Mouse (Mus musculus) myocyte (in vitro differentiated cells): ENCODE measurements around the gene H2-M10.2. TPM values are rescaled to one million over a fixed set of nuclear protein-coding genes. Genes with fewer than 3 reads are reported as not detected.
"Not testable (repeated sequence)": the region's sequence is repeated elsewhere in the genome, so short reads cannot be mapped to it uniquely, and the experiment has no call there.

ENCODE experiments used
- H3K27me3 ChIP-seq: one replicate; pipeline ENCODE4 v1.6.1; 2011; ENCODE audit not compliant: control insufficient read depth, insufficient read depth, insufficient read length
- H3K36me3 ChIP-seq: one replicate; pipeline ENCODE4 v1.6.1; 2011; ENCODE audit not compliant: control insufficient read depth, insufficient read depth
- H3K4me2 ChIP-seq: one replicate; pipeline ENCODE4 v1.6.1; 2011; ENCODE audit warnings: low read depth, control low read depth
- H3K4me3 ChIP-seq: one replicate; pipeline ENCODE4 v1.5.1; 2011; ENCODE audit warnings: mild to moderate bottlenecking, control low read depth, moderate library complexity
- H3K79me2 ChIP-seq: one replicate; pipeline ENCODE4 v1.6.1; 2011; ENCODE audit not compliant: control insufficient read depth, insufficient read depth
- H3ac ChIP-seq: one replicate; pipeline ENCODE4 v1.6.1; 2011; ENCODE audit not compliant: control insufficient read depth, insufficient read length
- CEBPB ChIP-seq: IDR thresholded peaks from 2 replicates; pipeline ENCODE4 v1.6.1; 2011; ENCODE audit warnings: mild to moderate bottlenecking, moderate library complexity; ENCODE audit not compliant: poor library complexity, insufficient read depth, severe bottlenecking
- E2F4 ChIP-seq: IDR thresholded peaks from one replicate; pipeline ENCODE4 v1.6.1; 2011; ENCODE audit warnings: mild to moderate bottlenecking, control low read depth, moderate library complexity; ENCODE audit not compliant: insufficient read depth
- MAX ChIP-seq: IDR thresholded peaks from one replicate; pipeline ENCODE4 v1.6.1; 2011; ENCODE audit warnings: low read depth, mild to moderate bottlenecking, control low read depth
- MYOD1 ChIP-seq, 3 experiments: IDR thresholded peaks; one replicate each; pipeline ENCODE4 v1.6.1; 2011; ENCODE audit warnings: control low read depth in 2 of 3, low read depth in 2 of 3, mild to moderate bottlenecking in 2 of 3, moderate library complexity in 1 of 3; ENCODE audit not compliant: insufficient read length in 2 of 3, control insufficient read depth in 1 of 3
- MYOG ChIP-seq, 3 experiments: IDR thresholded peaks; one replicate each; pipeline ENCODE4 v1.6.1; 2011; ENCODE audit warnings: control low read depth in 2 of 3, low read depth in 2 of 3, mild to moderate bottlenecking in 2 of 3; ENCODE audit not compliant: insufficient read length in 2 of 3, control insufficient read depth in 1 of 3, insufficient read depth in 1 of 3
- POLR2A ChIP-seq: IDR thresholded peaks from one replicate; pipeline ENCODE4 v1.6.1; 2011; ENCODE audit warnings: low read depth, mild to moderate bottlenecking, control low read depth, moderate library complexity; ENCODE audit not compliant: insufficient read length
- POLR2AphosphoS2 ChIP-seq: IDR thresholded peaks from one replicate; pipeline ENCODE4 v1.6.1; 2011; ENCODE audit warnings: low read depth, control low read depth; ENCODE audit not compliant: insufficient read length
- REST ChIP-seq: IDR thresholded peaks from one replicate; pipeline ENCODE4 v1.6.1; 2011; ENCODE audit warnings: mild to moderate bottlenecking, control low read depth, moderate library complexity; ENCODE audit not compliant: insufficient read depth, insufficient read length
- SRF ChIP-seq: IDR thresholded peaks from one replicate; pipeline ENCODE4 v1.6.1; 2011; ENCODE audit warnings: low read depth; ENCODE audit not compliant: control insufficient read depth, insufficient read length
- TCF12 ChIP-seq: IDR thresholded peaks from one replicate; pipeline ENCODE4 v1.6.1; 2011; ENCODE audit warnings: mild to moderate bottlenecking, control low read depth; ENCODE audit not compliant: poor library complexity, insufficient read depth, severe bottlenecking
- TCF3 ChIP-seq: IDR thresholded peaks from one replicate; pipeline ENCODE4 v1.6.1; 2011; ENCODE audit warnings: low read depth, control low read depth; ENCODE audit not compliant: insufficient read length
- USF1 ChIP-seq: IDR thresholded peaks from one replicate; pipeline ENCODE4 v1.6.1; 2011; ENCODE audit warnings: low read depth, mild to moderate bottlenecking, control low read depth, moderate library complexity
- polyA plus RNA-seq: library from polyadenylated mRNA; unstranded; fragments of >200 nt; fragmentation: generic; extraction: Trizol; gene quantifications from one replicate; pipeline ENCODE4 v1.2.1, GENCODE M21; 2012; ENCODE audit warnings: missing spikeins

H2-M10.2 gene
- polyA plus RNA-seq = not detected

GRCm38 (mm10) chr17:36286390-36286789, at the start of gene H2-M10.2:
Gene H2-M10.2 (minus strand): TSS chr17:36286490.
- Histone ChIP-seq H3K36me3 (peaks cover 2% of the 10 kb centered on the region), H3K4me3 (no peak within 1 kb of the TSS), H3K27me3 (no peaks in the 10 kb centered on the region), H3K4me2 (no peak within 1 kb of the TSS), H3ac (no peak within 1 kb of the TSS), H3K79me2 (no peaks in the 10 kb centered on the region)
- TF ChIP-seq E2F4 (no peak), MYOG (IDR thresholded peaks at IDR 0.05; ENCODE audit: control insufficient read depth in 1 of 3, insufficient read depth in 1 of 3, insufficient read length in 2 of 3, low read depth in 2 of 3) (no peak), MAX (no peak)

DNA sequence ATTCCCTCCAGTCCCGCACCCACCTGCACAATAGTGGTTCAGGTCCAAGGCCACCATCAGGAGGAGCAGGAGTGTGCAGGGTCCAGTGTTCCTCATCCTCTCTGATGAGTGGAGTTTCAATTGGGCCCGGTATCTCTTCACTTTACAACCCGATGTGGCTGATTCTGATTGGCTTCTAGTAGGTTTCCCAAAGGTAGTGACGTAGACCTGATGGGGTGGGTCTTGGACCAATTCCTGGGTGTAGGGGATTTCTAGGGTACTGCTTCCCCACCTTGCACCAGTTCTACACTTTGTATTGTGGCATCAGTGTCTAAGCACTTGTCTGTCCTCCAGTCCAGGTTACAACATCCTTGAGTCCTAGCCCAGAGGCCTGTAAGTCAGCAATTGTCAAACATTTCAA, 39.8 kb upstream of the H2-M10.2 start, which contains the start of gene H2-M10.1:
TSS of gene H2-M10.1 (minus strand) at position 101 of the 400 bp plus-strand sequence.
- Histone ChIP-seq H3K4me3 (peak within 1 kb of the TSS; percentile 6), H3ac (no peak within 1 kb of the TSS), H3K79me2 (no peaks in the 10 kb centered on the region), H3K4me2 (peak within 1 kb of the TSS; percentile 34), H3K36me3 (no peaks in the 10 kb centered on the region), H3K27me3 (no peaks in the 10 kb centered on the region)
- no peak for TF ChIP-seq SRF
- no peak for TF ChIP-seq E2F4
- no peak for TF ChIP-seq TCF12
- no peak for TF ChIP-seq POLR2AphosphoS2
- TF ChIP-seq POLR2A = peak; percentile 25

DNA sequence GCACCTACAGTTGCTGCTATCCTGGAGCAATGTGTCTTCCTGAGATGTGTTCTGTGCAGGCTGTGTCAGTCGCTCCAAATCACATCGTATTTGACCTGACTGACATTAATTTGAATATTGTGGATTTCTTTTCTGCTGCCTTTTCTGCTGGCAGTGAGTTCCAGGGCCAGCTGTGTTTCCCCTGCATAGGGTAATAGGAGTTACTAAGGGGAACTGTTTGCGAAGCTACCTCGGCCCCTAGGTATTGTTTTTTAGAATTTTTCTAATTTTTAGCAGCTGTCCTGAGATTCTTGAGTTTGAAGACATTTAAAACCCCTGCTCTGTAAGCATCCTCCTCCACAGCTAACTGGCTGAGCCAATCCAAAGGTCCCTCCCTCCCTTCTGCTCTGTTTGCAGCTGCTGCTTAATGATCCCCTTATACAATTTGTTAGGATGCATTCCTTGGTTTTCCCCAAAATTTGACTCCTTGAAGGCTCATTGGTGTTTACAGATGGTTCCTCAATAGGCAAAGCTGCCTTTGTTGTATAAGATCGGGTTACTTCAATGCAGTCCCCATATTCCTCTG, 29.5 kb upstream of the H2-M10.2 start:
- Histone ChIP-seq H3K4me3 (peak overlapping the region; percentile 26), H3K4me2 (peak overlapping the region; percentile 99), H3K79me2 (no peaks in the 10 kb centered on the region), H3ac (no peak overlapping the region), H3K27me3 (no peaks in the 10 kb centered on the region), H3K36me3 (no peaks in the 10 kb centered on the region)
- peak; percentile 1 for TF ChIP-seq POLR2A
- no peak for TF ChIP-seq E2F4

- peak overlapping the region; percentile 26 for H3K4me3 ChIP-seq
- TF ChIP-seq E2F4 (no peak), POLR2A (peak; percentile 16), MYOD1 (IDR thresholded peaks at IDR 0.05; ENCODE audit: control insufficient read depth in 1 of 3, insufficient read length in 2 of 3, low read depth in 2 of 3) (no peak)
- peak overlapping the region; percentile 99 for H3K4me2 ChIP-seq
- H3K79me2 ChIP-seq = no peaks in the 10 kb centered on the region
- H3K36me3 ChIP-seq = no peaks in the 10 kb centered on the region
- H3K27me3 ChIP-seq = no peaks in the 10 kb centered on the region
- no peak overlapping the region for H3ac ChIP-seq
These were observed 28.9 kb upstream of the H2-M10.2 start for GRCm38 (mm10) chr17:36315041-36315688.

DNA sequence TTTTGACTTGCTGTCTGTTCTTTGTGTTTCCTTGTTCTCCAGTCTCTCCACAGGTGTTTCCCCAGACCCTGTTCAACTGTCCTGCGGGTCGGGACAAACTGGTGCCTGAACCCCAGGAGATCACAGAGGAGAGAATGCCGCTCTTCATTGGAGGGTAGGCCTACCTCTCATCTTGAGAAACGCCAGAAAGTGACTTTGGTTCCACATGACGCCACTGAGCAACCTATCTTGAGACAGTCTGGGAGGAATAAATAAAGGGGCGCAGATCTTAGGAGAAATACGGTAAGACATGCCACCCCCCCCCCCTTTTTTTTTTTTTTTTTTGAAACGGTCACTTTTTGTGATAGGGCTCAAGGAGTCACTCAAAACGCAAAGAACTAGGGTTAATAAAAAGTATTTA, 28.2 kb upstream of the H2-M10.2 start:
- H3K27me3 ChIP-seq = no peaks in the 10 kb centered on the region
- H3K4me3 ChIP-seq = peak overlapping the region; percentile 26
- no peaks in the 10 kb centered on the region for H3K79me2 ChIP-seq
- no peak overlapping the region for H3ac ChIP-seq
- TF ChIP-seq POLR2AphosphoS2 = no peak
- TF ChIP-seq MYOG (IDR thresholded peaks at IDR 0.05; ENCODE audit: control insufficient read depth in 1 of 3, insufficient read depth in 1 of 3, insufficient read length in 2 of 3, low read depth in 2 of 3) = no peak
- no peak for TF ChIP-seq USF1
- no peak for TF ChIP-seq CEBPB
- no peak for TF ChIP-seq E2F4
- no peak for TF ChIP-seq MAX
- no peak for TF ChIP-seq SRF
- TF ChIP-seq MYOD1 (IDR thresholded peaks at IDR 0.05; ENCODE audit: control insufficient read depth in 1 of 3, insufficient read length in 2 of 3, low read depth in 2 of 3) = no peak
- TF ChIP-seq TCF12 = no peak
- TF ChIP-seq TCF3 = no peak
- TF ChIP-seq REST = no peak
- no peak for TF ChIP-seq POLR2A
- no peaks in the 10 kb centered on the region for H3K36me3 ChIP-seq
- H3K4me2 ChIP-seq = peak overlapping the region; percentile 99

- Histone ChIP-seq H3K79me2 (no peaks in the 10 kb centered on the region), H3K4me2 (no peak overlapping the region), H3ac (no peak overlapping the region), H3K27me3 (no peaks in the 10 kb centered on the region), H3K36me3 (no peaks in the 10 kb centered on the region), H3K4me3 (no peak overlapping the region)
- TF ChIP-seq E2F4 (no peak), POLR2AphosphoS2 (no peak), TCF12 (no peak), MYOG (IDR thresholded peaks at IDR 0.05; ENCODE audit: control insufficient read depth in 1 of 3, insufficient read depth in 1 of 3, insufficient read length in 2 of 3, low read depth in 2 of 3) (no peak), CEBPB (no peak), USF1 (no peak)
These were observed 23.0 kb upstream of the H2-M10.2 start for GRCm38 (mm10) chr17:36309293-36309692.

- not testable (repeated sequence) for H3K36me3 ChIP-seq, H3K4me2 ChIP-seq, H3ac ChIP-seq, H3K79me2 ChIP-seq, H3K27me3 ChIP-seq, H3K4me3 ChIP-seq
These were observed 22.6 kb upstream of the H2-M10.2 start for GRCm38 (mm10) chr17:36308855-36309254.
